Mouse (Mus musculus) ES-Bruce4 (cell line): ENCODE results near the gene Ptpn3. TPM values are rescaled to one million over a fixed set of nuclear protein-coding genes. Genes with fewer than 3 reads are reported as not detected.

Source experiments
- H3K27ac ChIP-seq: 2 replicates; pipeline ENCODE4 v1.5.1; 2012; ENCODE audit warnings: low read length, inconsistent platforms; ENCODE audit not compliant: insufficient read depth
- H3K27me3 ChIP-seq: 2 replicates; pipeline ENCODE4 v1.6.1; 2012; ENCODE audit warnings: mild to moderate bottlenecking, low read length, inconsistent platforms; ENCODE audit not compliant: control insufficient read depth, poor library complexity, insufficient read depth, severe bottlenecking
- H3K36me3 ChIP-seq: 2 replicates; pipeline ENCODE4 v1.6.1; 2012; ENCODE audit warnings: inconsistent platforms, mild to moderate bottlenecking, low read length, moderate library complexity; ENCODE audit not compliant: control insufficient read depth, poor library complexity, insufficient read depth, severe bottlenecking
- H3K4me1 ChIP-seq: one replicate; pipeline ENCODE4 v1.8.1; 2011; ENCODE audit warnings: low read length; ENCODE audit not compliant: control insufficient read depth, insufficient read depth
- H3K4me3 ChIP-seq: 2 replicates; pipeline ENCODE4 v1.5.1; 2011; ENCODE audit warnings: low read depth, mild to moderate bottlenecking, low read length
- H3K9ac ChIP-seq: 2 replicates; pipeline ENCODE4 v1.6.1; 2012; ENCODE audit warnings: low read depth, mild to moderate bottlenecking, inconsistent platforms; ENCODE audit not compliant: poor library complexity, severe bottlenecking
- H3K9me3 ChIP-seq: replicated peaks from 2 replicates; pipeline ENCODE4 v1.6.1; 2012; ENCODE audit warnings: mild to moderate bottlenecking, low read length, inconsistent platforms; ENCODE audit not compliant: control insufficient read depth, poor library complexity, insufficient read depth, severe bottlenecking
- CTCF ChIP-seq: IDR thresholded peaks from one replicate; pipeline ENCODE4 v1.8.1; 2011; ENCODE audit warnings: low read depth, low read length
- EP300 ChIP-seq: IDR thresholded peaks from 2 replicates; pipeline ENCODE4 v1.6.1; 2011; ENCODE audit warnings: low read depth, low read length; ENCODE audit not compliant: insufficient read depth
- POLR2A ChIP-seq: IDR thresholded peaks from one replicate; pipeline ENCODE4 v1.8.1; 2011; ENCODE audit warnings: low read length; ENCODE audit not compliant: insufficient read depth
- polyA plus RNA-seq: library from polyadenylated mRNA; stranded (reverse); fragments of >200 nt; gene quantifications from 2 replicates; pipeline ENCODE4 v1.2.4, GENCODE M21; 2011; ENCODE audit warnings: low read depth; ENCODE audit not compliant: missing spikeins, insufficient read depth, insufficient read length

The Ptpn3 gene
- polyA plus RNA-seq, 1 experiment, result 30.6 TPM

- no peaks in the 10 kb centered on the region for H3K36me3 ChIP-seq
- peaks cover 2% of the 10 kb centered on the region for H3K27me3 ChIP-seq
- TF ChIP-seq POLR2A (no peak), EP300 (no peak), CTCF (no peak)
- H3K4me3 ChIP-seq, result peak overlapping the region; percentile 85
- H3K4me1 ChIP-seq, result no peaks in the 10 kb centered on the region
- no peak overlapping the region for H3K27ac ChIP-seq
- peak overlapping the region; percentile 98 for H3K9ac ChIP-seq
- H3K9me3 ChIP-seq, result no peaks in the 10 kb centered on the region
These were observed 159.1 kb downstream of the Ptpn3 start for GRCm38 (mm10) chr4:57142374-57143025.

GRCm38 (mm10) chr4:57141908-57142361 lies 159.7 kb downstream of the Ptpn3 start:
- Histone ChIP-seq H3K4me3 (peak overlapping the region; percentile 85), H3K4me1 (no peaks in the 10 kb centered on the region), H3K27ac (no peak overlapping the region), H3K9ac (peak overlapping the region; percentile 98), H3K36me3 (no peaks in the 10 kb centered on the region), H3K9me3 (no peaks in the 10 kb centered on the region), H3K27me3 (peaks cover 2% of the 10 kb centered on the region)
- TF ChIP-seq EP300 (no peak), POLR2A (no peak), CTCF (no peak)

GRCm38 (mm10) chr4:57140992-57141717 lies 160.5 kb downstream of the Ptpn3 start:
- Histone ChIP-seq H3K4me3 (no peak overlapping the region), H3K27ac (no peak overlapping the region), H3K36me3 (no peaks in the 10 kb centered on the region), H3K9me3 (no peaks in the 10 kb centered on the region), H3K9ac (no peak overlapping the region), H3K27me3 (peaks cover 2% of the 10 kb centered on the region), H3K4me1 (no peaks in the 10 kb centered on the region)
- TF ChIP-seq POLR2A (no peak), CTCF (no peak), EP300 (no peak)

Other genes starting within 250 kb of the Ptpn3 start
- gene Epb41l4b, start 158.4 kb downstream of the Ptpn3 start, polyA plus RNA-seq, result 14.4 and 16.9 TPM in 2 replicates
- 3.4 and 3.7 TPM in 2 replicates for gene Palm2, start 132.4 kb upstream of the Ptpn3 start, polyA plus RNA-seq